Mouse (Mus musculus) stomach, postnatal 0 days (tissue): Measurements from ENCODE around the gene Ap1g1.

Experiments used
- CTCF ChIP-seq: IDR thresholded peaks from 2 replicates; pipeline ENCODE4 v1.5.1; 2016; ENCODE audit warnings: antibody characterized with exemption, low read depth, mild to moderate bottlenecking, moderate library complexity
- EP300 ChIP-seq: optimal IDR thresholded peaks from 2 replicates; pipeline ENCODE3; 2016; ENCODE audit warnings: antibody characterized with exemption

DNA sequence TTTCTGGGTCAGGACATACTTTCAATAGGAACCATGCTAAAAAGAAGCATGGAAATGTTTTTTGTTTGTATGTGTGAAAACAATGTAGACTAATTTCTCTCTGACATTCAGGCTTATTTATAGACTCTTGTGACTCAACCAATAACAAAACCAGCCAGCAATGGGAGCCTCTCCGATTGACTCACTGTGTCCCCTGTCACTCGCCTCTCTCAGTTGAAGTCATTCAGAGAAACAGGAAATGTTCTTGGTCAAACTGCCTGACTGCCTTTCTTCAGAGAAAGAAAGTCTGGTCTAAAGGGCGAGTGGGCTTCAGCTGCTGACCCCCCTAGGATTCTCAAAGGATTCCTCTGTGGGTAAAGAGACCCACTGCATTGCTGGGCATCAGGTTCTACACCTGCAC is 5.2 kb upstream of the Ap1g1 start:
- TF ChIP-seq CTCF (no peak), EP300 (no peak)
